Mouse (Mus musculus) midbrain, embryonic 14.5 days (tissue): ENCODE data around the gene Heatr4. TPM values are rescaled to one million over a fixed set of nuclear protein-coding genes. Genes with fewer than 3 reads are reported as not detected.
"Not testable (repeated sequence)": the region's sequence is repeated elsewhere in the genome, so short reads cannot be mapped to it uniquely, and the experiment has no call there.

ENCODE experiments used
- ATAC-seq: fragments of 200-750 bp; cut with Nextera tagmentation; 2 replicates; pipeline ENCODE4 v1.8.0; 2017; ENCODE audit warnings: moderate number of reproducible peaks, moderate library complexity; ENCODE audit not compliant: low FRiP score, low TSS enrichment
- DNase-seq: peaks from one replicate; pipeline ENCODE4 v3.0.0-alpha.2; 2015
- H3K27ac ChIP-seq: fragments of 300-500 bp; sonication (generic); replicated peaks from 2 replicates; pipeline ENCODE4 v1.5.1; 2014; ENCODE audit warnings: mild to moderate bottlenecking, low read depth, low read length, moderate library complexity
- H3K27me3 ChIP-seq: fragments of 300-500 bp; sonication (generic); 2 replicates; pipeline ENCODE4 v1.6.1; 2014; ENCODE audit warnings: low read length, control low read depth, mixed read lengths; ENCODE audit not compliant: control insufficient read depth, insufficient read depth
- H3K36me3 ChIP-seq: fragments of 300-500 bp; sonication (generic); 2 replicates; pipeline ENCODE4 v1.6.1; 2014; ENCODE audit warnings: low read length, control low read depth; ENCODE audit not compliant: control insufficient read depth, insufficient read depth
- H3K4me1 ChIP-seq: fragments of 300-500 bp; sonication (generic); 2 replicates; pipeline ENCODE4 v1.6.1; 2014; ENCODE audit warnings: mild to moderate bottlenecking, antibody characterized with exemption, low read length, control low read depth; ENCODE audit not compliant: control insufficient read depth, insufficient read depth
- H3K4me2 ChIP-seq: fragments of 300-500 bp; sonication (generic); 2 replicates; pipeline ENCODE4 v1.6.1; 2014; ENCODE audit warnings: mild to moderate bottlenecking, low read length, moderate library complexity
- H3K4me3 ChIP-seq: fragments of 300-500 bp; sonication (generic); replicated peaks from 2 replicates; pipeline ENCODE4 v1.5.1; 2014; ENCODE audit warnings: low read depth, low read length
- H3K9ac ChIP-seq: fragments of 300-500 bp; sonication (generic); replicated peaks from 2 replicates; pipeline ENCODE4 v1.6.1; 2014; ENCODE audit warnings: mild to moderate bottlenecking, low read length, moderate library complexity
- H3K9me3 ChIP-seq: fragments of 300-500 bp; sonication (generic); 2 replicates; pipeline ENCODE4 v1.6.1; 2016; ENCODE audit warnings: low read length, control low read depth, mixed read lengths; ENCODE audit not compliant: control insufficient read depth
- WGBS: fragments of 180-500 bp; shearing (Covaris S2); extraction: QIAGEN DNeasy Blood & Tissue Kit; methylation state at CpG from one replicate; pipeline ENCODE4 v1.1.7; 2014; 5-methylcytosine and 5-hydroxymethylcytosine counted together
- polyA plus RNA-seq: library from polyadenylated mRNA; unstranded; fragments of >200 nt; fragmentation: Nextera tagmentation; extraction: Ambion mirVana; gene quantifications from 2 replicates; pipeline ENCODE4 v1.2.1, GENCODE M21; 2014

Heatr4 gene
- polyA plus RNA-seq, 1 experiment from 2014 or later, result not detected

DNA sequence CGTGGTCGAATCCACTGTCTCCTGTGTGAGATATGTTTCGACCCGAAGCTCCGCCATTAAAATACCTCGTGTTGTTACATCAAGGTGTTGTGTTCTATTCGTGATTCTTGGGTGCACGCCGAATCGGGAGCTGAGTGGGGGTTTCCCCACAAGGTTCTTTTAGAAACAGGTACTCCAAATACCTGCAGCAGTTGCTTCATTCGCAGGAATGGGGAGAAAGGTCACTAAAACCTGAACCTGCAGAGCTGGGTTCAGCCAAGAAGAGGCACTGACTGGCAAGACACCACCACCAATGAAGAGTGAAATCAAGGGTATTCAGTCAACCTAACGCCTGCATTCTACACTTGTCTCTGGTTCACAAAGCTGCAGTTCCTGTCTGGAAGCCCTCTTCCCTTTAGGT, 23.6 kb upstream of the Heatr4 start:
- ATAC-seq (no peak), DNase-seq (no peak)
- no peaks in the 10 kb centered on the region for H3K9me3 ChIP-seq
- H3K9ac ChIP-seq, result no peak overlapping the region
- no peak overlapping the region for H3K4me3 ChIP-seq
- peak overlapping the region; percentile 67 for H3K27ac ChIP-seq
- H3K4me2 ChIP-seq, result 0 out of 2 replicates have a peak overlapping the region, but pooled peaks have one; percentile 56
- peaks cover 17% of the 10 kb centered on the region for H3K4me1 ChIP-seq
- WGBS, result 90% methylated on average over 12 of the region's 12 CpGs
- no peaks in the 10 kb centered on the region for H3K27me3 ChIP-seq
- no peaks in the 10 kb centered on the region for H3K36me3 ChIP-seq

DNA sequence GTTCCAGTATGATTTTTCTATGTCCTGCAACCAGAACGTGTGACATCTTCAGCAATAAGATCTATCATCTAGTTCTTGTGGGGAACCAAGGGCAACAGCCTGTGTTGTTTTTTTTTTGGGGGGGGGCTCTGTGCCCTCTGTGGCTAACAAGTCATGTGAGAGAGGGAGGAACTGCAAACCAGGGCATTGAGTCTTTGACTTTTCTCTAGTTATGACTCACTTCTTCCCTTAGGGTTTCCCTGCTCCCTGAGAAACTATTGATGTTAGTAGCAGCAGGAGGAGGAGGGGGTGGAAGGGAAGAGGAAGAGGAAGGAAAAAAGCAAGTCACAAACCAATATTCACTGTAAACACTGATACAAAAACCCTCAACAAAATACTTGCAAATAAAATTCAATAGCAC, 19.2 kb upstream of the Heatr4 start:
- H3K36me3 ChIP-seq, result no peaks in the 10 kb centered on the region
- no peaks in the 10 kb centered on the region for H3K27me3 ChIP-seq
- ATAC-seq (no peak), DNase-seq (no peak)
- no peaks in the 10 kb centered on the region for H3K4me1 ChIP-seq
- no peak overlapping the region for H3K4me2 ChIP-seq
- H3K27ac ChIP-seq, result no peak overlapping the region
- no peaks in the 10 kb centered on the region for H3K9me3 ChIP-seq
- no peak overlapping the region for H3K4me3 ChIP-seq
- WGBS, result 95% methylated on average over 1 of the region's 1 CpGs
- no peak overlapping the region for H3K9ac ChIP-seq

DNA sequence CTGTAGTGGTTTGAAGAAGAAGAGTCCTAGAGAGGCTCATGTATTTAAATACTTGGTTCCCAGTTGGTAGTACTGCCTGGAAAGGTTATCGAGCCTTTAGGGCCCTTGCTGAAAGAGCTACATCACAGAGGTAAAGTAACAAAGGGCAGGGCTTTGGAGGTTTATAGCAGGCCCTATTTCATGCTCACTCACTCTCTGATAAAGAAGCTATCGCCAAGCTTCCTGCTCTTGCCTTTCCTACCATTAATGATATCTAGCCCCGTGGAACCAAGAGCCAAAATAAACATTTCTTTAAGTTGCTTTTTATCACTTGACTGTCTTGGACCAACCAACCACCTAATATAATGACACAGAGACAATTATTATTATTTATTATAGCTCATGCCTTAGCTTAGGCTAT, 15.8 kb upstream of the Heatr4 start:
- WGBS, result 91% methylated on average over 3 of the region's 3 CpGs

DNA sequence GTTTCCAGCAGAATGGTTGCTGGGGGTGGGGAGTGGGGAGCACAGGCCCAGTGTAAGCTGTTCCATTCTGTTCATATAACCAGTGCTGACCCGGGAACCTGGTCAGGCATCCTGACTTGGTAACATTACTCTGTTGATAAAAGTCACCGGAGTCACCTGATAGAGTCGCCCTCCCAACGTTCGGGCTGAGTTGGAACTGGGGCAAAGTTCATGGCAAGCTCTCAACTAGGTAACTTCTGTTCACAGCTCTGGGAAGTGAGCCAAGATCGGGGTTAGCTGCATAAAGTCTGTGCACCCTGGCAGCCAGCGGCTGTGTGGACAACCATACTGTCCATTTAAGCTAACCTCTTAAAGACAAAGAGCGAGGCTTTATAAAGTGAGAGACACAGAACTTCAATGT, 14.6 kb upstream of the Heatr4 start:
- H3K4me2 ChIP-seq, H3K36me3 ChIP-seq, H3K27me3 ChIP-seq, H3K4me3 ChIP-seq, H3K27ac ChIP-seq, ATAC-seq, H3K9ac ChIP-seq, H3K9me3 ChIP-seq, H3K4me1 ChIP-seq: not testable (repeated sequence)
- 78% methylated on average over 8 of the region's 8 CpGs for WGBS
- DNase-seq, result peak; percentile 31

More for the DNA sequence above, 15.8 kb upstream of the Heatr4 start:
- no peaks in the 10 kb centered on the region for H3K27me3 ChIP-seq
- no peak overlapping the region for H3K27ac ChIP-seq
- H3K4me2 ChIP-seq, result no peak overlapping the region
- no peaks in the 10 kb centered on the region for H3K9me3 ChIP-seq
- no peak for ATAC-seq
- no peak overlapping the region for H3K9ac ChIP-seq
- no peaks in the 10 kb centered on the region for H3K36me3 ChIP-seq
- H3K4me3 ChIP-seq, result no peak overlapping the region
- no peaks in the 10 kb centered on the region for H3K4me1 ChIP-seq
- no peak for DNase-seq

DNA sequence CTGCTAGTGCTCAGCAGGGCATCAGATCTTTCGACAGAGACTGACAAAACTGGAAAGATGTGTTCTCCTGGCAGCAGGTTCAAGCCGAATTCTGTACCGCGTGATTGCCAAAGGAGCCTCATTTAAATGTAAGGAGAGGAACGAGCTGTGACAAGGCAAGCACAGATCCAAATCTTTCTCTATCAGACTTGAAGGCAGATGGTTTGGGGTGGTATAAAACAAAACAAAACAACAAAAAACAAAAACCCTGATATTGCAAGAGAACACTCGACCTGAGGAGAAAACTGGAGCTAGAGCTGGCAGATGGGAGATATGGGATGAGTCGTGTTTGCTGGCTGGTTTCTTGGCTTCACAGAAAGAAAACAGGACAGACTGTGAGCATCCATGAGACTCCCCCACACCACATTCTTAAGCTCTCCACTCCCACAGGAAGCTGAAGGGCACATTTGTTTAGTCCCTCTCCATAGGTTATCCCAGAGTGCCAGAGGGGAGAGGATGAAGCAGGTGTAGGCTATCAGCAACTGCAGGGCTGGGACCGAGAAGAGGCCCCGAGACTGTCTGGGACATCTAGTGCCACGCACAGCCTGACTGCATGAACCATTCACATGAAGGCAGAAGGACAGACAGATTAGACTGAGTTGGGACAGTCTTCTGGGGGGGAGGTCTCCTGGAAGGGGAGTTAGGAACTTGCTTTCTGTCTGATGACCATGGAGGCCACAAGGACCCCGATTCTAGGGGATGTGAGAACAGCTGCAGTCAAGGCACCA, 13.9 kb upstream of the Heatr4 start:
- no peaks in the 10 kb centered on the region for H3K27me3 ChIP-seq
- DNase-seq (no peak), ATAC-seq (no peak)
- H3K4me1 ChIP-seq, result no peaks in the 10 kb centered on the region
- H3K27ac ChIP-seq, result no peak overlapping the region
- H3K4me3 ChIP-seq, result no peak overlapping the region
- WGBS, result 65% methylated on average over 11 of the region's 11 CpGs
- H3K9ac ChIP-seq, result no peak overlapping the region
- no peak overlapping the region for H3K4me2 ChIP-seq
- no peaks in the 10 kb centered on the region for H3K36me3 ChIP-seq
- no peaks in the 10 kb centered on the region for H3K9me3 ChIP-seq

DNA sequence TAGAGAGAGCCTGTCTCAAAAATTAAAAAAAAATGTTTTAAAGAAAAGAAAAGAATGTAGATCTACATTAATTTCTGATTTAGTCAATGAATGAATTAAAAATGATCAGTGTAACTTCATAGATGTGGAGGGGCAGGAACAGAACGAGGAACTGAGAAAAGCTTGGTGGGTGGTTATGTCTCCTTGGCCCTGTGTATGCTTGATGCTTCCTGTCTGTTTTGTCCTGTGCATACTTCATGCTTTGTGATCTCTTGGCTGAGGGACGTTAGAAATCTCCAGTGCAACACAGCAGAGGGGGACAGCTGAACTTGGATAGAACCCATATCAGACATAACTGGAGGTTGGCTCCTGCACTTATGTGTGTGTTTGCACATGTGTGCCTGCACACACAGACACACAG, 12.6 kb upstream of the Heatr4 start:
- ATAC-seq, result no peak
- Histone ChIP-seq H3K9ac (no peak overlapping the region), H3K4me3 (no peak overlapping the region), H3K27me3 (no peaks in the 10 kb centered on the region), H3K9me3 (no peaks in the 10 kb centered on the region), H3K36me3 (no peaks in the 10 kb centered on the region), H3K4me2 (no peak overlapping the region), H3K4me1 (no peaks in the 10 kb centered on the region), H3K27ac (no peak overlapping the region)
- DNase-seq, result no peak
- WGBS, result 57% methylated on average over 2 of the region's 2 CpGs

DNA sequence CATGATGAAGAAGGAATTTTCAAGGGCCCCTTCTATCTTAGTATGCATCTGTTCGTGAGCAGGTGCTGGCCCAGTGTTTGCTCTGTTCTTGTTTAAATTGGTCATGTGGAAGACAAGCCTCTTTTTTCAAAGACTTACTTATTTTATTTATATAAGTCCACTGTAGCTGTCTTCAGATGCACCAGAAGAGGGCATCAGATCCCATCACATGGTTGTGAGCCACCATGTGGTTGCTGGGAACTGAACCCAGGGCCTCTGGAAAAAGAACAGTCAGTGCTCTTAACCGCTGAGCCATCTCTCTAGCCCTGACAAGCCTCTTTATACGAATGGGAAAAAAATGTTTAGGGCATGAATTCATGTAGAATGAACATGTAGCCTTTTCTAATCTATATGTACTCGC, 4.7 kb upstream of the Heatr4 start:
- H3K36me3 ChIP-seq, result no peaks in the 10 kb centered on the region
- DNase-seq, result no peak
- no peak for ATAC-seq
- H3K9ac ChIP-seq, result no peak overlapping the region
- H3K9me3 ChIP-seq, result no peaks in the 10 kb centered on the region
- WGBS, result 97% methylated on average over 4 of the region's 4 CpGs
- no peaks in the 10 kb centered on the region for H3K27me3 ChIP-seq
- no peak overlapping the region for H3K27ac ChIP-seq
- H3K4me2 ChIP-seq, result no peak overlapping the region
- H3K4me3 ChIP-seq, result no peak overlapping the region
- H3K4me1 ChIP-seq, result peaks cover 4% of the 10 kb centered on the region; the same call in 1 of the 2 replicates

DNA sequence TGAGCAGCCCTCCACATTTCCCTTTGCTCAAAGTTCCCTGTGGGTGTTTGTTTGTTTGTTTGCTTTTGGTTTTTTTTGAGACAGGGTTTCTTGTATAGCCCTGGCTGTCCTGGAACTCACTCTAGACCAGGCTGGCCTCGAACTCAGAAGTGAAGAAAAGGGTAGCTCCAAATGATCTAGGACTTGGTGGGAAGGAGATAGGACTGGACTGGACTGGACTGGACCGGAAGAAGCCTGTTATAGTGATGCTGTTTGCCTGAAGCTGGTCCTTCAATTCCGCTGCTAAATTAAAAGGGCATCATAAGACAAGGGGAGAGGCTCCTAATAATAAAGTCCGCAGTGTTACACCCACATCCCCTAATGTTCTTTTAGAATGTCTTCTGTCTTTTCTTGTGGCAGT, 3.8 kb upstream of the Heatr4 start:
- DNase-seq (no peak), ATAC-seq (no peak)
- WGBS, result 74% methylated on average over 4 of the region's 4 CpGs
- Histone ChIP-seq H3K9ac (peak overlapping the region; percentile 68; the same call in 1 of the 2 replicates), H3K27me3 (no peaks in the 10 kb centered on the region), H3K4me2 (peak overlapping the region; percentile 63), H3K4me1 (peaks cover 4% of the 10 kb centered on the region; the same call in 1 of the 2 replicates), H3K9me3 (no peaks in the 10 kb centered on the region), H3K27ac (peak overlapping the region; percentile 89; the same call in 1 of the 2 replicates), H3K36me3 (no peaks in the 10 kb centered on the region), H3K4me3 (peak overlapping the region; percentile 55)
